Mouse (Mus musculus): Measurements from ENCODE around the gene Cfl2.

Cfl2 gene

DNA sequence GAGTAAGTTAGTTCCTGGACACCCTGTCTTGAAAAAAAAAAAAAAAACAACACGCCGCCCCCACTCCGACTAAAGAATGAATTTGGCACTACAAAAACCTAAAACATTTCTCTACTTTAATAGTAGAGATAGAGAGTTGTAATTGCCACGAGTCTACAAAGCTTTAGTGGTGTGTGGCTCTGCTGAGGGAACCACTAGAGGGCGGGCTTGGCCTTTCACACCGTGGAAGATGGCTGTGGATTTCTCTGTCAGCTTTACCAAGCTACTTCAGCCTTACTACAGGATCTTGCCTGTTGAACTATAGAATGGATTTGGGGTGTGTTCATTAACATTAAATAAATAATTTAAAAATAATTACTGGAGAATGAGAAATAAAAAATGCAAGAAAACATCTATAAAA is 32.1 kb downstream of the Cfl2 start:
- DNase-seq (ENCODE audit: low spot score in 2 of 2) = peak; percentile 46 to 84

DNA sequence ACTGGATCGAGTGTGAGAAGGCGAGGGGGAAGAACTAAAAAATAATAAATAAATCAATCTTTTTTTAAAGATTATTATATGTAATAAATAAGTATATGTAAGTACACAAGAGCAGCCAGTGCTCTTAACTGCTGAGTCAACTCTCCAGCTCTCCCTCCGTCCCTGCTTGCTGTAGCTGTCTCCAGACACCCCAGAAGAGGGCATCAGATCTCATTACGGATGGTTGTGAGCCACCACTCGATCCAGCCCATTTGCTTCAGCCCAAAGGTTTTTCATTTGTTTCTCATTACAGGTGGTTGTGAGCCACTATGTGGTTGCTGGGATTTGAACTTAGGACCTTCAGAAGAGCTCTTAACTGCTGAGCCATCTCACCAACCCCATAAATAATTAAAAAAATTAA is 32.8 kb downstream of the Cfl2 start:
- DNase-seq (ENCODE audit: low spot score in 2 of 2) = no peak

DNA sequence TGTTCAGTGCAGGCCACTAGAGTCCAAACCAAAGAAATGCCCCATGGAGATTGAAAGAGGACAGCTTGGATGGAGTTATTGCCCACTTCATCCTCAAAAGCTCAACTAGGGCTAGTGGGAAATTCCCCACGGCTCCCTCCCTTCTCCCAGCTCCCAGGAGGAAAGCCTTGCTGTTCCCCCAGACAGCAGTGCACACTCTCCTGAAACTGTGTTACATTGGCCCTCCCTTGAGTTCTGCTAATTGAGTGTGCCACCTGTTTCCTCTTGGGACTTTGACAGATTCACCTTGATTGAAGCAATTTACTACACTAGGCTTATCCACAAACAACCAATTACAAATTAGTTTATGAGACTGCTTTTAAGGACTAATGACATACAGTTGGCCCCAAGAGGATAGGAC is 34.6 kb downstream of the Cfl2 start:
- DNase-seq (ENCODE audit: low spot score in 2 of 2) = no peak

DNA sequence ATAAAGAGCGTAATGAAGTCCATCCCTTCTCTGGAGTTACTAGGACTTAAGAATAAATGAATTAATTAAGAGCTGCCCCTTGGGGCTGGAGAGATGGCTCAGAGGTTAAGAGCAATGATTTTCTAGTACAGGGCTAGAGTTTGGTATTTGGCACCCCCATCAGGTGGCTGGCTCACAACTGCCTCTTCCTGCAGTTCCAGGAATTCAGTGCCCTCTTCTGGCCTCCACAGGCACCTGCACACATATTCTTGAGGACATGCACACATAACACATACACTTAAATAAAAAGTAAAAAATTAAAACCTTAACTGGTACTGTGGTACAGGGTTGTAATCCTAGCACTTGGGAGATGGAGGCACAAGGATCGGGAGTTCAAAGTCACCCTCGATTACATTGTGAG is 37.5 kb downstream of the Cfl2 start:
- DNase-seq (ENCODE audit: low spot score in 2 of 2) = no peak

DNA sequence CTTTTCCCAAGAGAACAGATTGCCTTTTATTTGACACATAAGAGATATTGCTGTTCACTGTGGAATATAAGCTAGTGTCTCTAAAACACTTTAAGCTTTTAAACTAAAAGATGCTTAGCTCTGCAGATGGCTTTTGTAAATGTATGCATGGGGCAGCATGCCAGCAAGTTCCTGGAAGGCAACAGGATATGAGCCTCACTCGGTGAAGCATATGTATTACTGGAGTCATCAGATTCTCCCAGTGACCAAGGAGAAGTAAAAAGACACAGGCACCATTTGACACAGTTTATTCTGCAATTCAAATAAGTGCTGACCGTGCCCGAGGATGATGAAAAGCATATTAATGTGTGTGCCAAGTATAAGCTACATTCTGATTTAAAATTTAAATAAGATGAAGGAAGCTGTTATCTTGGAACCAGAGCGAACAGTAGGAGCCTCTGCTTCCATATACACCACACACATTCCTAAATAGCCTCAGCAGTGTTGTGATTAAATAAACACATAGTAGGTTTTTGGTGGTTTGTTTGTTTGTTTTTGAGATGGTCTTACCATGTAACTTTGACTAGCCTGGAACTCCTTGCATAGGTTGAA is 39.7 kb downstream of the Cfl2 start:
- no peak for DNase-seq (ENCODE audit: low spot score in 2 of 2)

DNA sequence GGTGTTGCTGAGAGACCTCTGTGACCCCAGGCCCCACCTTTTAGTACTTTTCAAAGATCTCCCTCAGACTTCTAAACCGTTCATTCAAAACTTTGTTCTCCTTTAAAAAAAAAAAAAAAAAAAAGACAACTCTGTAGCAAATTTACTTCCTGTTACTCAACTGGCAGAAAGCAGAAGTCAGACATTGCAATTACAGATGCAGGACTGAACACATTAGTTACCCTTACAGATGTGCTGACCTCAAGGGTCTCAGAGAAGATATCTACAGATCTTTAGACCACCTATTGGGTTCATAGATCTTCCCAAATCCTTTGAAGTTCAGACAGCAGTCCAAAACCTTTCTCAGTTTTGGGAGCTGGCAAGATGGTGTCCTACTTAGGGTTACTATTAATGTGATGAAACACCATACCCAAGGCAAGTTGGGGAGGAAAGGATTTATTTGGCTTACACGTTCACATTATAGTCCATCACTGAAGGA is 42.0 kb downstream of the Cfl2 start:
- DNase-seq (ENCODE audit: low spot score in 2 of 2) = no peak

DNA sequence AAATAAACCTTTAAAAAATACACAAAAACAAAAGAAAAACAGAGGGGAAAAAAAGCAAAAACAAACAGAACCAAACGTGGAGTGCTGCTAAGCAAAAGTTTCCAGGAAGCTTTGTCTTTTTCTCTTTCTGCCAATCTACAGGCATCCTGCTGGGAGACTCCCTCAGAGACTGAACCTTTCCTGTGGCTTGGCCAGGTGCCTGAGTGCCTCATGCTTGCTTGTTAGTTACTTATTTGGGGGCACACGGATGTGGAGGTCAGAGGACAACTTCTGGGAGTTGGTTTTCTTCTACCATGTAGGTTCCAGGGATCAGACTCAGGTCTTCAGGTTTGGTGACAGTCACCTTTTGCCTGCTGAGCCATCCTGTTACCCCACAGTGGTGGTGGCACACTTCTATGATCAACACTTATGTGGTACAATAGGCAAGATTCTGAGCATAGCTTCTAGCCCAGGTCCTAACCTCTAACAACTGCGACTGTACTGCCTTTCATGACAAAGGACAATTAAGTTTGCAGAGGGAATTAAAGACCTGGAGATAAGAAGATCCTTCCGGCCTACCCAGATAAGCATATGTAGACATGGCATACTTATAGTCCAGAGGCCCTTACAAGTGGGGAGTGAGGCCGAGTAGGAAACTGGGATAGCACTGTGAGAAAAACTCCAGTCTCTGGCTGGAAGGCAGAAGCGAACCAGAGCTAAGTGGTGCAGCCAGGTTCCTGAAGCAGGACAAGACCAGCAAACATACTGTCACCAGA is 43.3 kb downstream of the Cfl2 start:
- DNase-seq (ENCODE audit: low spot score in 2 of 2) = no peak

DNA sequence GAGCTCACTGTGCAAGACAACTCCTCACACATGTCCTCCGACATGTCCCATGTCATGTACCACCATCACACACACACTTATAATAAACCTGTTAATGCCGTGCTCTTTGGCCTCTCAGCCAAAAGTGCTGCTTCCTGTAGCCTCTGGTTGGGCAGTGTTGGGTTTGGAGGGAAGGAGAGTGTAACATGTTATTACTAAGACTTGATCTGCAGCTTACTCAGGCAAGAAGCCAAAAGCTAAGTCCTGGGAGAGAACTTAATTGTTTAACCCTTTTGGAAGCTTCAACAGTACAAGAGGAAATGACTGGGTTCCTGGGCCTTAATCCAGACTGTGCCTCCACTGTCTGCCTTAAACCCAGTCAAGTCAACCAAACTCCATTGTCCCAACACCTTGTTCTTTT is 52.5 kb downstream of the Cfl2 start:
- DNase-seq (ENCODE audit: low spot score in 2 of 2) = no peak
